Mouse (Mus musculus) lung, postnatal 0 days (tissue): ENCODE data around the gene Nadk2.

Experiments
- CTCF ChIP-seq: IDR thresholded peaks from 2 replicates; pipeline ENCODE4 v1.5.1; 2016; ENCODE audit warnings: antibody characterized with exemption, mild to moderate bottlenecking
- EP300 ChIP-seq: IDR thresholded peaks from 2 replicates; pipeline ENCODE4 v1.6.1; 2016; ENCODE audit warnings: antibody characterized with exemption, mild to moderate bottlenecking, control low read depth

DNA sequence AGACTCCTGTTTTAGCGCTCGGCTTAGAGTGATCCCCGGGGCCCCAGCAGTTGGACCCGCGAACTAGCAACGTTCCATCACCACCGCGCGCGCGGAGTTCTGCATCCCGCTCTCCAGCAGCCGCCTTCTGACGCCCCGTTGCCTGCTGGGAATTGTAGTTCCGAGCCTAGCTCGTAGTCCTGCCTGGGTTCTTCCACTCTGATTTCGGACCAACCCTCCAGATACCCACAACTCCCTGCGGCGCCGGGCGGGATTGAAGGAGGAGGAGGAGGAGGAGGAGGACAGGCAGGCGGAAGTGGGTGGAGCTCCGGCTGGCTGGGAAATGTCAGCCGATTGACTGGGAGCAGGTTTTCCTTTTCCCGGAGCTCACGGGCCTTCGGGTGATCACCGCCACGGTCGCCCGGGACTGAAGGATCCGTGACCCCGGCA is 69.2 kb downstream of the Nadk2 start, which contains the start of gene Lmbrd2:
- no peak for TF ChIP-seq CTCF
- TF ChIP-seq EP300, result no peak
